Mouse (Mus musculus) neural tube, embryonic 14.5 days (tissue): ENCODE measurements around the gene Cfl1. TPM values are rescaled to one million over a fixed set of nuclear protein-coding genes. Genes with fewer than 3 reads are reported as not detected.

ENCODE experiments used
- ATAC-seq: fragments of 200-750 bp; cut with Nextera tagmentation; 2 replicates; pipeline ENCODE4 v1.8.0; 2017; ENCODE audit warnings: low read depth, mild to moderate bottlenecking, moderate TSS enrichment, moderate library complexity
- H3K27ac ChIP-seq: fragments of 300-500 bp; sonication (generic); 2 replicates; pipeline ENCODE4 v1.5.1; 2014; ENCODE audit warnings: low read depth, mild to moderate bottlenecking, control low read depth, low read length, moderate library complexity, mixed read lengths
- H3K27me3 ChIP-seq: fragments of 300-500 bp; sonication (generic); 2 replicates; pipeline ENCODE4 v1.6.1; 2014; ENCODE audit warnings: low read length; ENCODE audit not compliant: control insufficient read depth, insufficient read depth
- H3K36me3 ChIP-seq: fragments of 300-500 bp; sonication (generic); 2 replicates; pipeline ENCODE4 v1.6.1; 2014; ENCODE audit warnings: low read length, mixed read lengths; ENCODE audit not compliant: control insufficient read depth, insufficient read depth
- H3K4me1 ChIP-seq: fragments of 300-500 bp; sonication (generic); 2 replicates; pipeline ENCODE4 v1.6.1; 2014; ENCODE audit warnings: low read length; ENCODE audit not compliant: control insufficient read depth, insufficient read depth
- H3K4me2 ChIP-seq: fragments of 300-500 bp; sonication (generic); 2 replicates; pipeline ENCODE4 v1.6.1; 2014; ENCODE audit warnings: mild to moderate bottlenecking, low read depth, low read length, control low read depth
- H3K4me3 ChIP-seq: fragments of 300-500 bp; sonication (generic); 2 replicates; pipeline ENCODE4 v1.5.1; 2014; ENCODE audit warnings: low read depth, low read length, control low read depth, mixed read lengths
- H3K9ac ChIP-seq: fragments of 300-500 bp; sonication (generic); replicated peaks from 2 replicates; pipeline ENCODE4 v1.6.1; 2014; ENCODE audit warnings: low read depth, mild to moderate bottlenecking, control low read depth, low read length, mixed read lengths
- H3K9me3 ChIP-seq: fragments of 300-500 bp; sonication (generic); 2 replicates; pipeline ENCODE4 v1.6.1; 2016; ENCODE audit warnings: low read length; ENCODE audit not compliant: control insufficient read depth
- WGBS: fragments of 180-500 bp; shearing (Covaris S2); extraction: QIAGEN DNeasy Blood & Tissue Kit; methylation state at CpG from one replicate; pipeline ENCODE4 v1.1.7; 2014; 5-methylcytosine and 5-hydroxymethylcytosine counted together
- polyA plus RNA-seq: library from polyadenylated mRNA; unstranded; fragments of >200 nt; fragmentation: Nextera tagmentation; extraction: Ambion mirVana; gene quantifications from 2 replicates; pipeline ENCODE4 v1.2.1, GENCODE M21; 2014

The Cfl1 gene
- polyA plus RNA-seq, 1 experiment from 2014 or later, result 3,739 TPM

- Histone ChIP-seq H3K4me1 (peaks cover 16% of the 10 kb centered on the region), H3K9ac (peak overlapping the region; percentile 84), H3K27ac (peak overlapping the region; percentile 55), H3K27me3 (no peaks in the 10 kb centered on the region), H3K4me2 (peak overlapping the region; percentile 95), H3K36me3 (no peaks in the 10 kb centered on the region), H3K4me3 (peak overlapping the region; percentile 59), H3K9me3 (no peaks in the 10 kb centered on the region)
- ATAC-seq, result peak; percentile 62; the same call in 1 of the 2 replicates
- WGBS, result under 1% methylated on average over 27 of the region's 68 CpGs
Observed at GRCm38 (mm10) chr19:5474281-5475068, 15.8 kb upstream of the Cfl1 start.

DNA sequence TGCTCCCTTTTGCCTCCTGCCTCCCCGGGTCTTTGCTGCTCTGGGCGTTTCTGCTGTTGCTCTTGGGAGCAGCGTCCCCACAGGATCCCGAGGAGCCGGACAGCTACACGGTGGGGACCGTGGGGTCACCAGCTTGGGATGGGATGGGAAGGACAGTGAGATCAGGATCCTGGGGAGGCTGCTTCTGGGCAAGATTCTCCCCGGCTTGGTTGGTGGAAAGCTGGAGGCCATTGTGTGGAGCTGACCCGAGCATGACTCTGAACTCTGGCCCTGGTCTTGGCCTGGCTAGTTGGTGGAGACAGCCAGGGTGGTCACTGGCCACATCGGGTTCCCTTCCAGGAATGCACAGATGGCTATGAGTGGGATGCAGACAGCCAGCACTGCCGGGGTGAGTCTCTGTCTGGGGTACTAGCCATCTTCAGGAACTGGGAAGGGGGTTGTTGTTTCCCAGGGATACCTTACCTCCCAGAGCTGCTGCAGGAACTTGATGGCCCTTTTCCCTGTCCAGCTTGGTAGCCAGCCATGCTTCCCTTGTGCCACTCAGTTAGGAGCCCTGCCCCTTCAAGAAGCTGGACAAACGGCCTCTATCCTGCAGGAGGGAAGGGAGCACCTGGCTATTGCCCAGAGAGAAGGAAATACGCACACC lies 15.1 kb upstream of the Cfl1 start:
- Histone ChIP-seq H3K9ac (peak overlapping the region; percentile 84), H3K27ac (peak overlapping the region; percentile 55), H3K36me3 (0 out of 2 replicates have a peak, but pooled peaks cover 4% of the 10 kb centered on the region), H3K9me3 (no peaks in the 10 kb centered on the region), H3K4me2 (peak overlapping the region; percentile 95), H3K4me3 (peak overlapping the region; percentile 59), H3K27me3 (no peaks in the 10 kb centered on the region), H3K4me1 (peaks cover 16% of the 10 kb centered on the region)
- peak; percentile 9; the same call in 1 of the 2 replicates for ATAC-seq
- WGBS, result 20% methylated on average over 13 of the region's 13 CpGs

DNA sequence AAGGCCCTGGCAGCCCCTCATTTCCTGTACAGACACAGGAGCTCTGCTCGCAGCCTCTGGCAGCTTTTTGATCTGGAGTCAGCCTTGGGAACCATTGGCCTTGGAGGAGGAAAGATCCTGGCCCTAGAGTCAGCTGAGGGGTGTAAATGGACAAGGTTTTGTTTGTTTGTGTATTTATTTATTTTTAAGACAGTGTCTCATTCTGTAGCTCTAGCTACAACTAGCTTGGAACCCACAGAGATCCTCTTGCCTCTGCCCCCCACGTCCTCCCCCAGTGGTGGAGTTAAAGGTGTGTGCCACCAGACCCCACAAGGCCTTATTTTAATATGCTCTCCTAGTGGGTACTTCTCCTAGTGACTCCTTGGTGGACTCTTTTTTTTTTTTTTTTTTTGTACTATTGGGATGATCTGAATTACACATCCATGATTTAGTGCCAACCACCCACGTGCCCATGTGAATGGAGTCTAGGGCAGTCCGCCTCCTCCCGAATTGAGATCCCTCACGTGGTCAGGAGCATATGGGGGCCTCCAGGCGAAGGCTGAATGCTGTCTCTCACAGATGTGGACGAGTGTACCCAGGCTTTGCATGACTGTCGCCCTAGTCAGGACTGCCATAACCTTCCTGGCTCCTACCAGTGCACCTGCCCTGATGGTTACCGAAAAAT lies 13.1 kb upstream of the Cfl1 start:
- no peak for ATAC-seq
- H3K9me3 ChIP-seq, result no peaks in the 10 kb centered on the region
- no peak overlapping the region for H3K9ac ChIP-seq
- H3K4me1 ChIP-seq, result peaks cover 16% of the 10 kb centered on the region
- WGBS, result 68% methylated on average over 10 of the region's 10 CpGs
- no peak overlapping the region for H3K4me3 ChIP-seq
- no peak overlapping the region for H3K27ac ChIP-seq
- H3K36me3 ChIP-seq, result 0 out of 2 replicates have a peak, but pooled peaks cover 4% of the 10 kb centered on the region
- H3K4me2 ChIP-seq, result no peak overlapping the region
- H3K27me3 ChIP-seq, result no peaks in the 10 kb centered on the region

- no peaks in the 10 kb centered on the region for H3K9me3 ChIP-seq
- H3K27ac ChIP-seq, result no peak overlapping the region
- 94% methylated on average over 18 of the region's 18 CpGs for WGBS
- no peak overlapping the region for H3K4me3 ChIP-seq
- ATAC-seq, result no peak
- peaks cover 11% of the 10 kb centered on the region for H3K36me3 ChIP-seq
- no peak overlapping the region for H3K4me2 ChIP-seq
- peaks cover 16% of the 10 kb centered on the region for H3K4me1 ChIP-seq
- no peak overlapping the region for H3K9ac ChIP-seq
- H3K27me3 ChIP-seq, result no peaks in the 10 kb centered on the region
Observed at GRCm38 (mm10) chr19:5477668-5478300, 12.5 kb upstream of the Cfl1 start.

DNA sequence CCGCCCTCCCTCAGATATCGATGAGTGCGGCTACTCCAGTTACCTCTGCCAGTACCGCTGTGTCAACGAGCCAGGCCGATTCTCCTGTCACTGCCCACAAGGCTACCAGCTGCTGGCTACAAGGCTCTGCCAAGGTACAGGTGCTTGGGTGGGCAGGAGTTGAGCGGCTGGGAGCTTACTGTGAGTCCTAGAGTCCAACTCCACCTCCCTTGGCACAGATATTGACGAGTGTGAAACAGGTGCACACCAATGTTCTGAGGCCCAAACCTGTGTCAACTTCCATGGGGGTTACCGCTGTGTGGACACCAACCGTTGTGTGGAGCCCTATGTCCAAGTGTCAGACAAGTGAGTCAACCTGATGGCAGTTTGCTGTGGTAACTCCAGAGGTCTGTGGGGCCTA lies 10.2 kb upstream of the Cfl1 start:
- ATAC-seq, result no peak
- Histone ChIP-seq H3K9me3 (no peaks in the 10 kb centered on the region), H3K4me2 (no peak overlapping the region), H3K27ac (no peak overlapping the region), H3K36me3 (peaks cover 22% of the 10 kb centered on the region), H3K9ac (no peak overlapping the region), H3K4me1 (peaks cover 8% of the 10 kb centered on the region), H3K4me3 (no peak overlapping the region), H3K27me3 (no peaks in the 10 kb centered on the region)
- whole genome bisulfite sequencing, result 96% methylated on average over 10 of the region's 10 CpGs

- H3K36me3 ChIP-seq, result peaks cover 27% of the 10 kb centered on the region
- H3K4me1 ChIP-seq, result no peaks in the 10 kb centered on the region
- no peak overlapping the region for H3K4me2 ChIP-seq
- no peak for ATAC-seq
- no peak overlapping the region for H3K9ac ChIP-seq
- no peak overlapping the region for H3K4me3 ChIP-seq
- H3K27me3 ChIP-seq, result no peaks in the 10 kb centered on the region
- H3K9me3 ChIP-seq, result no peaks in the 10 kb centered on the region
- H3K27ac ChIP-seq, result no peak overlapping the region
- 94% methylated on average over 10 of the region's 10 CpGs for WGBS
Observed at GRCm38 (mm10) chr19:5481398-5481797, 8.9 kb upstream of the Cfl1 start.

DNA sequence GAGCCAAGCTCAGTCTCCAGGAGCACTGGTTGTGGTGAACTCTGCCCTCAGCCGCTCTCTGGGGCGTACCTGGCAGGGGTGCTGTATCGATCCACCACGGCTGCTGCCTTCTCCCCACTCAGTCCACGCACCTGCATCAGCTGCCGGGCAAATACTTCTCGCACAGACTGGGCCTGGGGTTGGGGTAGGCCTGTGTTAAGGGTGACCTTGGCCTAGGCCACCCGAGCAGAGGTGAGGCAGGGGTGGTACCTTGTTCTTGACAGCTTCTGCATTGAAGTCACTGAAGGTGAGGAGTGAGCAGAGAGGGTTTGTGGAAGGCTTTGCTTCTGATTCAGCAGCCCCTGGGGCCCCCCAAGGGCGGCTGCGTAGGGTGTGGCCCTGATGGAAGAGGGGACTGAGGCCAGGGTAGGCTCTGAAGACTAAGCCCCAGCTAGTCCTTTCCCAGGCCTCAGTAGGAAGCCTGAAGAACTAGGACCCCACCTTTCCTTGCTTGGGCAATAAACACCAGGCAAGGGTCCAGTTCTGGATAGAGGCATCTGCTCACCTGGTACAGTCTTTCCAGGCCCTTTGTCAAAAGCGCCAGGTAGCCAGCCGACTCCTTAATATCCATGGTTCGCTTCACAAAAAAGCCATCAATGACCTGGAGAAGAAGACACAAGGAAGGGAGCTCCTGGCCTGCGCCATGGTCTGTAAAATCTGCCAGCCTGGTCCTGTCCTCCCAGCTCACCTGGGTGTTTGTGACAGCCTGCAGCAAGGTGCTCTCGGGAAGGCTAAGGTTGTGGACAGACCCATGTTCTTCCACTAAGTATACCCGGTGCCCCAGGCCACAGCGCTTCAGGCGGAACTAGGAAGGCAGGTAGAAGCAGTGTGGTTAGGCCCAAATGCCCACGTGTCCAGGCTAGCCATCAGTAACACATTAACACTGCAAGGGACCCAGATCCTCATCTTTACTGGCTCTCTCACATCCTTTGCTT lies 6.6 kb upstream of the Cfl1 start:
- Histone ChIP-seq H3K4me3 (no peak overlapping the region), H3K36me3 (peaks cover 27% of the 10 kb centered on the region), H3K4me2 (no peak overlapping the region), H3K27ac (no peak overlapping the region), H3K4me1 (peaks cover 8% of the 10 kb centered on the region; the same call in 1 of the 2 replicates), H3K9ac (no peak overlapping the region), H3K27me3 (no peaks in the 10 kb centered on the region), H3K9me3 (no peaks in the 10 kb centered on the region)
- ATAC-seq, result no peak
- 94% methylated on average over 19 of the region's 19 CpGs for WGBS

GRCm38 (mm10) chr19:5484496-5484895 lies 5.8 kb upstream of the Cfl1 start:
- Histone ChIP-seq H3K4me3 (no peak overlapping the region), H3K27ac (no peak overlapping the region), H3K27me3 (no peaks in the 10 kb centered on the region), H3K4me1 (peaks cover 9% of the 10 kb centered on the region; the same call in 1 of the 2 replicates), H3K9me3 (no peaks in the 10 kb centered on the region), H3K4me2 (no peak overlapping the region), H3K36me3 (peaks cover 27% of the 10 kb centered on the region), H3K9ac (no peak overlapping the region)
- 93% methylated on average over 5 of the region's 5 CpGs for WGBS
- no peak for ATAC-seq
